Mouse (Mus musculus) neural tube, embryonic 10.5 days (tissue): ENCODE measurements at regions not wholly inside any gene's neighbourhood (a gene's known extent, or its start where the extent isn't known, plus 50 kb on each side); places are given as distances from the start of the nearest gene placed in this dataset.

Experiments
- DNase-seq: peaks from one replicate; pipeline ENCODE4 v3.0.0-alpha.2; 2017; ENCODE audit warnings: low spot score; ENCODE audit errors: extremely low spot score

DNA sequence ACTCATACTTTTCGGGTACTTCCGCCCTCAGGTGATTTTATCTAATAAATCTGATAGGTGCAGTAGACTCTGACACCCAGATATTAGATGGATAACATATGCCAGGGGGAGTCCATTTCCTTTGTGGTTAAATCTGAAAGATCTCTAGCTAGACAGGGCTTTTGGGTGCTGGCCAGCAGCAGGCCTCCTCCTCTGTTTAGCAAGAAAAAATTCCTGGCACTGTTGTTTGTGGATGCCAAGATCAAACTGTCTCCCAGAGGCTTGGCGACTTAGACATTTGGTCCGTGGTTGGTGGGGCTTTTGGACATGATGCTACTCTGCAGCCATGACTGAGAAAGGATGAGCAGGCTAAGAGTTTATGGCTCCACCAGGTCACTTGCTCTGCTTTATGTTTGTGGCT, 287.5 kb upstream of the Usp25 start:
- no peak for DNase-seq

DNA sequence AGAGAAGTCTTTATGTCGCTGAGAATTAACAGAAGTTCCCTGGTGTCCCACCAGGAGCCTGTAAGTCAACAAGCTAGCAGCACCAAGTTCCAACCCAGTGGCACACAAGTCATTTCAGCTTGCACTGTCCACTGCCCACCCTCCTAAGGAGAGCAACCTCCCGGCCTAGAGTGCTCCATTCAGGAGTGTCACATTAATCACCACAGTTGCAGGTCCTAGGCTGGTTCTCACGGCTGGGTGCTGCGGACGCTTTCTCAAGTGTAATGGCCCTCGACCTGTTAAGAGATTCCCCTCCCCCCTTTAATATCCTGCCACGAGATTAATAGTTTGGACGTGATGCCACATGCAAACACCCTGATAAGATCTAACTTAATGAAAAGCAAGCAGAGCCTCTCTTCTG, 288.2 kb upstream of the Usp25 start:
- peak; percentile 16 for DNase-seq

- no peak for DNase-seq
Measured at GRCm38 (mm10) chr16:76718809-76719208, 294.7 kb upstream of the Usp25 start.

GRCm38 (mm10) chr16:76718147-76718546, 295.4 kb upstream of the Usp25 start:
- DNase-seq = no peak

GRCm38 (mm10) chr16:76694913-76695312, 318.6 kb upstream of the Usp25 start:
- DNase-seq = no peak

DNA sequence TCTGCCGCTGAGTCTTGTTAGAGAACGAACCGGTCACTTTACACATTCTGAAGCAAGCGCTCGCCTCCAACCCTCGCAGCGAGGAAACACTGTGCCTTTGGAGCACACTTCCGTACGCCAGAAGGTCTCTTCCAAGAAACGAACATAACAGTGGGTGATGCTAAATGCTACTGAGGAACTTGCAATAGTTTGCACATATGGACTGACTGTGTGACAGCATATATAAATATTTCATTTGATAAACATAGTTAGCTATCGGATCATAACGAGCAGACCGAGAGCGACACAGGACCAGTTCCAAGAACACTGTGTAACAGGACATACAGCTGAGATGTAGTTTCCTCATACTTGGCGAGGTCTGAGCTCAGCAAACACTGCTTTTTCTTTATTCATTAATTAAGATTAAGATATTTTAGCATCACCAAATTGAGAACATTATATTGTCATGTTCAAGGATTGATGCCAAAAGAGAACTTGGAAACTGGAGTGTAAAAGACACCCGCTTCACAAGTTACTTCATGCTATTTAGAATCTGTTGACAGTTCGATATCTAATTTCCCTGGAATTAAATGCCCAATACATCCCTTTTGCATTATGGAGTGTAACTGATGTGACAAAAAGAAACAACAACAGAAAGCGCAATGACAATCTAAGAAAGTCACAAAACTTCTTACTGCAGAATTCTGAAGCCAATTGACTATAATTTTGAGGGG, 314.3 kb upstream of the Nrip1 start:
- DNase-seq = no peak

- no peak for DNase-seq
Measured at GRCm38 (mm10) chr16:76685562-76685961, 311.9 kb upstream of the Nrip1 start.

GRCm38 (mm10) chr16:76680061-76680911, 306.7 kb upstream of the Nrip1 start:
- peak; percentile 37 for DNase-seq

- DNase-seq = no peak
Measured at GRCm38 (mm10) chr16:76678885-76679284, 305.3 kb upstream of the Nrip1 start.

DNA sequence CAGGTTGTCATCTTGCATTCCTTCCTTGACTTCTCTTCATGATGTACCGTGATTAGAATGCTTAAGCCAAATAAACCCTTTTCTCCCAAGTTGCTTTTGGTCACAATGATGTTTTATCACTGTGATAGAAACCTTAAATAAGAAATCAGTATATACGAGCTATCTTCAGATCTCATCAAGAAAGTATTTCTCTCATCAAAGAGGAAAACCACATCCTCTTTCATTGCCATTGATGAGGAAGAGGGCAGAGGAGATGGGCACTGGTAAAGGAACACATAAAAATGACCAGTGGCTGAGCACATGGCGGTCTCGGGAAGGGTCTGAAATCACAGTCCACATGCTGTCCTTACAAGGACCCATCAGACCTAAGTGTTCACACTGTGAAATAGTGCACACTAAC, 296.2 kb upstream of the Nrip1 start:
- DNase-seq = no peak

DNA sequence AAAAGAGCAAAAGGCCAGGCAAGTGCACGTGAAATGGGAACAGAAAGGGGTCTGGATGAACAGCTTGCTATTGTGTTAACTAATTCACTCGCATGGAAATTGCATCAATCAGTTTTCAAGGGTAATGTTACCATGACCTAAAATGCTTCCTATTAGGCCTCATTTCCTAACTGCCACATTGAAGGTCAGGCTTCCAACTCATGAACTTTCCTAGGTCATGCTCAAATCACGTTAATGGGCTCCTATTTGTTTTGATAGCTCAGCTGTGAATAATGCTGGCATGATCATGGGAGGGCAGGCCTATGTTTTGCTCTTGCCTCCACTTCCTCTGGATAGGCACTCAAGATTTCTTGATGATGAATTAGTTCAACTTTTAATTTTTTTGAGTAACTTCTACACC, 293.4 kb upstream of the Nrip1 start:
- DNase-seq = no peak

DNA sequence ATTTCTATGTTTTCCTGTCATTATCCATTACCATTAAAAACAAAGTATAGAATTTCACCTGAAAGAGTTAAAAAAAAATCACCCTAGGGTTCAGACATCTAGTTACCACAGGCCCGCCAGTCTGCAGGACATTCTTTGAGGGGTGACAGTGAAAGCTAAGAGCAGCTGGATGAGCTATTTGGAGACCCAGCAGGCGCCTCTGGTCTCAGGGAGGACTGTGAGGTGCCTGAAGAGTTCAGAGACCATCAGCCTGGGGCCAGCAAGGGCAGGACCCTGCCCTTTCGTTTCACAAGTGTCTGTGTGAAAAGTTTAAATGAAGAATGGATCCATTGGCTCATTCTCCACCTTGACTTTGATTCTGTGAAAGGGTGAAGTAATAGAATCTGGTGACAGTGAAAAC, 281.5 kb upstream of the Nrip1 start:
- no peak for DNase-seq

DNA sequence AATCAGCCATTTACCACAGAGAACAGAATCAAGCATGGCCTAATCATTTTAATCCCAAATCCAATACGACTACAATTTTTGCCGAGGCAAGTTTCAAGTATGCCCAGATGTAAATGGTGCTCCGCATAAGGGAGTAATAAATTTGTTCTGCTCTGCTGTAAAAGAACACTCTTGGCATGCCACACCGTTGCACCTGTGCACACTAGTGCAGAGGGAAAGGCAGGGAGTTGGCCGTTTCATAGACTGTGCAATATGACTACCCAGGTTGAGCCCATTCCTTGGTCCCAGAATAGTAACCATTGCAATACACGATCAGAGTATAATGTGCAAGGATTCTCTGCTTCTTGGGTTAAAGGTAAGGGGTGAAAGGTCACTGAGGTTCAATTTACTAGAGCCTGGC, 270.7 kb upstream of the Nrip1 start:
- DNase-seq = peak; percentile 9

- peak; percentile 3 for DNase-seq
Measured at GRCm38 (mm10) chr16:76643801-76644200, 270.2 kb upstream of the Nrip1 start.

DNA sequence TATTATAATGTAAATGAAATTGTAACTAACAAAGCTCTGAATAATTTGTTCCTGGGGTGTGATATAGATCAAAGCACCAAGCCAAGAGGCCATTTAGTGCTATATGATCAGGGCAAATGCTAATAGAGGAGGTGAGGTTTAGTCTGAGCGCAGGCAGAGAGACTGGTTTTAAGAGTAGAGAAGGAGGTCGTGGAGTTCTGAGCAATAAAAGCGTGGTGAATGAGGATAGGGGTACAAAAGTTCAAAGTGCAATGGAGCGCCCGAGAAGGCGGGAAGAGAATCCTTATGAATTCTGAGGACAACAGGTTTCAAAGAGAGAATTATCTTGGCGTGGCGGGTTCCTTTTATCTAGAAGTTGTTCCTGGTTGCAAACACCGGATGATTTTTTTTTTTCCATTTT, 261.5 kb upstream of the Nrip1 start:
- peak; percentile 2 for DNase-seq

GRCm38 (mm10) chr16:76634196-76634698, 260.6 kb upstream of the Nrip1 start:
- no peak for DNase-seq

GRCm38 (mm10) chr16:76626142-76626541, 252.5 kb upstream of the Nrip1 start:
- no peak for DNase-seq

DNA sequence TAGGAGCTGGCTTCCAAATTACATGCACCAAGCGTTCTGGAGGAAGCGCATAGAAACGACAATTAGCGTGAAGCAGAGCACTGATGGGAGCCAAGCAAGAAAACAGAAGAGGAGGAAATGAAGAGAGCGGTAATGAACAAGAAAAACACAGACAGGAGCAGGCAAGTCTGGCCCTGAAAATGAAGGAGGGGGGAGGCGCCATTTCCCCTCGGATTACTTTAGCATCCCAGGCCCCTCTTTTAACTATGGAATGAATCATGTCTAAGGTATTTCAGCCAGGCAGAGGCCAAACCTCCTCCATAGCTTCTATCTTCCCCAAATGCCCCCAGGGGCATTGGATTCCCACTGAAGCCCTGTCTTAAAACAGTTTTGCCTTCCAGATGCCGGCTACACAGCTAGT, 248.1 kb upstream of the Nrip1 start:
- peak; percentile 19 for DNase-seq

- DNase-seq = no peak
Measured at GRCm38 (mm10) chr16:76618295-76618694, 244.7 kb upstream of the Nrip1 start.

DNA sequence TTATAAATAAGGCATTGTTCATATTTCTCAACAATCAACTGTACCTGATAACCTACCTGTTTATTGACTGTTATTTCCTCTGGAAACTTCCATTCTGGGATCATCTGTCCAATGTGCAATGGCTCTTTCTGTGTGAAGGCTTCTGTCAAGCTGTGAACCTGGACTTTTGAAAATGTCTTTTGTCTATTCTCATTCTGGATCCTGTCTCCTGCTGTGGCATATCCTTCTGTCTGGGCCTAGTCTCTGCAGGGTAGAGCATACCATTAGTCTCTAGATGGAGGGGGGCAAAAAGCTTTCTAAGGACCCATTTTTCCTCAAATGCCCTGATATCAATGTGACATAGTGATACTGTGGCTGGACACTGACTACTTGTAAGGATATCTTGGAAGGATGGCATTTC, 237.4 kb upstream of the Nrip1 start:
- no peak for DNase-seq

DNA sequence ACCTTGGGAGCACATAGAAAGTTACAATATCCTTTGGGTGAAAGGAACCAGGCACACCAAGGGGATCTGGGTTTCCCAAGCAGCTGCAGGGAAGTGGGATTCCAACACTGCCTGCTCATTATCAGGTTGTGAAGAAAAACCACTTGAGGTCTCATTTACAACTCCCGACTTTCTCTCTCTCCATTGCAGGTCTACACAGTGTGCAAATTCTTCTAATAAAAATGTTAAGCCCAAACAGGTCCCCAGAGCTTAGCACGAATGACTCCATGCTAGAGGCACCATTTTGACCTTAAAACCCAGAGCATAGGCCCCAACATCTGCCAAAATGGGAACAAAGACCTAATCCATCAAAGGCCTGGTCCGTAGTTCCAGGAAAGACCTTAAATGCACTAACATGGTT, 231.3 kb upstream of the Nrip1 start:
- DNase-seq = no peak

- no peak for DNase-seq
Measured at GRCm38 (mm10) chr16:76603846-76604258, 230.2 kb upstream of the Nrip1 start.

GRCm38 (mm10) chr16:76603431-76603830, 229.8 kb upstream of the Nrip1 start:
- no peak for DNase-seq
